Mouse (Mus musculus): ENCODE results near the gene Schip1. TPM values are rescaled to one million over a fixed set of nuclear protein-coding genes. Genes with fewer than 3 reads are reported as not detected.
A peak's percentile ranks its signal among the peaks of the same experiment; 100 is the strongest.

Schip1 gene
- total RNA-seq, 2 experiments from 2014 or later: 3.3 to 5.0 TPM

DNA sequence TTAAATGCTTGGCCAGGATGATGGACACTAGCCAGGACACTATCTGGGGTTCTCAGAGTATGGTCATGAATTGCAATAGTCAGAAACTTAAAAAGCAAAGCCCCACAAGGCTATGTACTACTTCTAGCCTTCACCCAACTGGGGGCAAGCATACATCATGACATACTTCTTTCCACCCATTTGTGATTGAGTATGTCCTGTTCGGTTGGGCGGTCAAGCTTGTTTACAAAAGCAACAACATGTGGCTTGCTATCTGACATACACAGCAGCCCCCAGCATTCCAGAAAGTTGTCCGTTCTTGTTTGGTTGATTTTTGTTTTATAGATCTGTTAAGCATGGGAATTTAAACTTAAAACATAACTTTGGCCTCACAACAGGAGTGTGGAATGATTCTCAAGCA lies 582.7 kb downstream of the Schip1 start:
- ATAC-seq (replicated peaks; ENCODE audit: poor library complexity): no peak

DNA sequence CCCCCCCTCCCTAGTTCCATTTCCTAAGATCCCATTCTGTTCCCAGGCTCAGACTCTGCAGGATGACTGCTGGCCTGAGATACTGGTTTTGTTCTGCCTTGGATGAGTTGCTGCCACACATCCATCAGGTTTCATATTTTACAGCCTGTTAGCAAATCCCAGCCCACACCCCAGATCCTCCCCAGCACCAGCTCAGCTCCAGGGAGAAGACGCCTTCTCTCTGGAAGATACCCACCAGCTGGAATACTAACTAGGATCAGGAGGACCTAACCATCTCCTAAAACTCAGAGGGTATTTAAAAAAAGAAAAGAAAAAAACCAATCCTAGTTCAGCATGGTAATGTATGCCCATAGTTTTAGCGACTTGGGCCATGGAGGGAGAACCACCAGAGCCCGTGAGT lies 585.6 kb downstream of the Schip1 start:
- ATAC-seq (replicated peaks; ENCODE audit: poor library complexity): no peak

DNA sequence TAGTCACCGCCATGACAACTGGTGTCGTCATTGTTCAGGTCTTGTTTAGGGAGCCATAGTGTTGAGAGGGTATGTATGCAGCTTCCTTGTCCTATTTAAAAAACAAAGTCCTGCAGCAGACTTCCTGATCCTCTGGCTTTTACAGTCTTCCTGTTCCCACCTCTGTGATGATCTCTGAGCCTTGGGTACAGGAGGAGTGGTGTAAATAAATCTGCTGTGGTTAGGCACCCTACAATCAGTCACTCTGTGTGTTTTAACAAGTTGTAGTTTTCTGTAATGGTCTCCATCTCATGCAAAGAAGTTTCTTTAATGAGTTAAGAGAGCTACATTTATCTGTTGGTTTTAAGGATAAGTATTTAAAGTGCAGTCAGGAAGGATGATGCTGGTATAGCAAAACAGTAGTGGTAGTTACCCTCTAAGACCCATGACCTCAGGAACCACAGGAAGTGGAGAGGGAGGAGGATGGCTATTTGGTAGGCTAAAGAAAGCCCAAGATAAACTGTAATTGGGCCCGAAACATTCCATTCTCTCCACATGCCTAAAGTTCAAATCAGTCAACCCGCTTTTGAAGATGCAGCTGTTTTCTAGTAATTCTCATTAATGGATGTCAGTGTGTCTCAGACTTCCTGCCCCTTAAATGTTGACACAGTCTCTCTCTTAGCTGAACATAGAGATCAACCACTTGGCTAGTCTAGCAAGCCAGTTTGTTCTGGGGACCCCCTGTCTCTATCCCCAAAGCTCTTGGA lies 592.2 kb downstream of the Schip1 start:
- ATAC-seq (replicated peaks; ENCODE audit: poor library complexity): peak; percentile 48

DNA sequence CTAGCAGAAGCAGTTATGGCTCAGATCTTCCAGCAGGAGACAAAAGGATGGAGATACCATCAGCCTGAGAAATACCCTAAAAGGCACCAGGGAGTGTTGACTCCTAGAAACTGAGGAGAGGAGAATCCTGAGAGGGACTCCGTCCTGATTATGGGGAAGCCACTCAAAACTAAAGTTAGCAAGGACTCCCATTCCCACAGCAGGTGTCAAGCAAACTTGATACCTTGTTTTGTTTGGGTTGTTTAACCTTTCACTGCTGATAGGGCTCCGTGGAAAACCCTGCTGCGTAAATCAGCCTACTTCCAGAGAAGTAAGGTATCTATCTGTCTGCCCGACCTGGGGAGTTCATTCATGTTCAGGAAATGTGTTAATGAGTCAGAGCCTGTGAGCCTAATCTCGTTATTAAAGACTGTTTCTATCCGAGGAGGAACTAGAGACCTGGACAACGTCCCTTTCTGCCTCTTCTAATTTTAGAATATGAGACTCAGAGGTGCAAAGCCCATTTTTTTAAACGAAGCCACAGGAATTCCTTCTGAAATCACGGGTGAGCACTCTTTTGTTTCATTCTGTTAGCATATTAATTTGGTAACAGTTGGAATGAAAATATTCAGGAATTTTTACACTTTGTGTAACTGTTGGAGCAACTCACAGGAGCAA lies 593.1 kb downstream of the Schip1 start:
- ATAC-seq (replicated peaks; ENCODE audit: poor library complexity): peak; percentile 35; the same call in 1 of the 2 replicates

DNA sequence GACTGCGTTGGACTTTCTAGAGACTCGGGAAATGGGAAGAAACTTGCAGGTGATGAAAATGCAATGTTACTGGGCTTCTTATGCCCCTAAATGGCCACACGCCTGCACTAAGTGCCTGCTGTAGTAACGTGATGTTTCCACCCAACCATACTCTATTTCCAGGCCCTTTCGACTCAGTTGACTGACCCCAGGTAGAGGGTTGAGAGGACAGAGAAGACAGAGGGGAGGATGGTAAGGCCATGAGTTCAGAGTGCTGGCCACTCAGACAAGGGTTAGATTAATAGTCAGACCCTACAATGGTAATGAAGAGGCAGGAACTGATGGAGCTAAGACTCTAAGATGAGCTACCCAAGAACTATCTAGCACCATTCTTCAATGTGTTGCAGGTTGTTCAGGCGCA lies 595.4 kb downstream of the Schip1 start:
- no peak for ATAC-seq (replicated peaks; ENCODE audit: poor library complexity)

DNA sequence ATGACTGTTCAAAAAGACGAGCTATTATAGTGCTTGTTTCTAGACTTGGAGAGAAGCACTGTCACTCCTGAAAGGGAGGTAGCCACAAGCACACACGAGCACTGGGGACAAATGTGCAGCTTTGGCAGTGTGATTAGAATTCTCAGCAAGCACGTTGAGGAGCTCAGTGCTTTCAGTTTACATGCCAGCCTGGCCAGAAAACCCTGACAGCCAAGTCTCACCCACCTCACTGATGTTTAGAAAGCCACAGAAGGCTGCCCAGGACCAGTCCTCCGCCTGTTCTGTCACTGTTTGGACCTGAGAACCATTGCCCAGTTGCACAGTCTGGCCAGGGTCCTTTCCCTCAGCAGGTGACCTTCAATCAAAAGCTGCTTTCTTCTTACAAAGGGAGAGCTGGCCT lies 595.9 kb downstream of the Schip1 start:
- ATAC-seq (replicated peaks; ENCODE audit: poor library complexity): no peak

DNA sequence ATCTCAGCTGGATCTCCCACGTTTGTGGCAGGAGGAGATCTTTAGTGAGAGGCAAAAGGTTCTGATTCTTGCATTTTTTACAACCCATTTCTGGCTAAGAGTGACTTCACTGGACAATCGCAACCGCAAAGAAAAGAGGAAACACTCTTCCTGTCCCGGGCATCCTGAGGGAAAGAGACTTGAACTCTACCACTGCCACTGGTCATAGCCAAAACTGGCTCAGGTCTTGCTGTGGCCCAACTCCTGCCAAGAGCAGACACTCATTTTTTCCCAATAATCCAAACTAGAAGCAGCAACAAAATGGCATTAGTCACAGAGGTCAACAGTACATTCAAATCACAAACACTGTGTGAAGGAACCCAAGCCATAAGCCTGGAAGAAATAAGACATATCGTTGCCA lies 597.8 kb downstream of the Schip1 start:
- peak; percentile 69 for ATAC-seq (replicated peaks; ENCODE audit: poor library complexity)

DNA sequence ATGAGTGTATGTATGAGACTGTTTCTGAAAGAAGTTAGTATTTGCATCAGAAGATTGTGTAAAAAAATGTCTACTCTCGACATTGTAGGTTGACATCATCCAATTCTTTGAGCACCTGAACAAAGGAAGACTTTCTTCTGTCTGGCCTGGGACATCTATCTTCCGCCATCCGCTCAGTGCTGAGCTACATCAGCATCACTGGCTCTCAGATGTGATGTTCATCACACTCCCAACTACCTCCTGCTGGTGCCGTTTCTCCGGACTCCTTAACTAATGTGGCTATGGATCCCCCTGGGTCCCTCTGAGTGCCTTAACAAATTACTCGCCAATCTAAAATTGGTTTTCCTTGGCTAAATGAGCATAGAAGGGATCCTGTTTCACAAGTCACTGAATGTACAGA lies 599.7 kb downstream of the Schip1 start:
- no peak for ATAC-seq (replicated peaks; ENCODE audit: poor library complexity)

DNA sequence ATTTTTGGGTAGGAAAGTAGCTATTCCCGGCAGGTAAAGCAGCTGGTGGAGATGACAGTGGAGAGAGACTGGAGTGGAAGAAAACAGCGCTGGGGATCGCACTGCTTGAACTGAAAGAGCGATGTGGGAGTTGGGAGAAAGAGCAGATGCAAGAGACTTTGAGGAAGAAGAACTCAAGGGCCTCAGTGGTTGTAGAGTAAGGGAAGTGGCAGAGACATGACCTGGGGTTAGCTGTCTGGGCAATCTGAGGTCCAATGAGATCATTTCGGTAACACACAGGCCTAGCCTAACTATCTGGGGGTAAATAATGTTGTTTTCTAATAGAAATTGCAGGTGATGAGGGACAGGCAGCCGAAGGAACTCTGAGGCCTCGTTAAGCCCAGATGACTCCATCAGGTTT lies 601.8 kb downstream of the Schip1 start:
- peak; percentile 75 for ATAC-seq (replicated peaks; ENCODE audit: poor library complexity)

DNA sequence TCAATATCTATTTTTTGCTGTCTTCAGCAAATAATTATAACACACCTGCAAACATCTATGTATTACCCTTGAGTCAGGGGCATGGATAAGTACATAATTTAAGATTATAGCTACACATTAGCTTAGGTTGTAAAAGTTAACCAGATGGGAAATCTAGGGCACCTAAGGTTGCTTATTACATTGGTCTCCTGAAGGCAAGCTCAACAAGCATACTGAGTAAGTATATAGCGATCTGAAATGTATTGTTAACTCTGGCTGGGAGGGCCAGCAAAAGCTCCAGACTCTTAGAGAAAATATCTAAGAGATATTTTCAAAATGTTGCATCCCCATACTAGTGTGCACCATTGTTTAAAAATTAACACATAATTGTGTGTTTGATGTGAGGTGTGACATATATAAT lies 603.2 kb downstream of the Schip1 start:
- ATAC-seq (replicated peaks; ENCODE audit: poor library complexity): no peak

DNA sequence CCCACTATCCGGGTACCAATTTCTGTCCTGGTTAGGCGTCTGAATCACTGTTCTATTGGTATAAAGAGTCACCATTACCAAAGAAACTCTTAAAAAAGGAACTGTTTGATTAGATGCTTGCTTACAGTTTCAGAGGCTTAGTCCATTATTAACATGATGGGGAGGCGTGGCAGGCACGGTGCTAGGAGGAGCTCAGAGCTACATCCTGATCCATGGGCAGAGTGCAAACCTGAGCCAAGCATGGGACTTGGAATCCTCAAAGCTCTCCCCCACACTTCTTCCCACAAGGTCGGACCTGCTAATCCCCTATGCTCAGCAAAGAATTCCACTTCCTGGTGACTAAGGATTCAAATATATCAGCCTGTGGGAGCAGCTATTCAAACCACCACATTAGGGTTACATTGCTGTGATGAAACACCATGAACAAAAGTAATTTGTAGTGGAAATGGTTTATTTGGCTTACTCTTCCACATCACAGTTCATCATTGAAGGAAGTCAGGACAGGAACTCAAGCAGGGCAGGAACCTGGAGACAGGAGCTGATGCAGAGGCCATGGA lies 604.9 kb downstream of the Schip1 start:
- ATAC-seq (replicated peaks; ENCODE audit: poor library complexity): no peak

DNA sequence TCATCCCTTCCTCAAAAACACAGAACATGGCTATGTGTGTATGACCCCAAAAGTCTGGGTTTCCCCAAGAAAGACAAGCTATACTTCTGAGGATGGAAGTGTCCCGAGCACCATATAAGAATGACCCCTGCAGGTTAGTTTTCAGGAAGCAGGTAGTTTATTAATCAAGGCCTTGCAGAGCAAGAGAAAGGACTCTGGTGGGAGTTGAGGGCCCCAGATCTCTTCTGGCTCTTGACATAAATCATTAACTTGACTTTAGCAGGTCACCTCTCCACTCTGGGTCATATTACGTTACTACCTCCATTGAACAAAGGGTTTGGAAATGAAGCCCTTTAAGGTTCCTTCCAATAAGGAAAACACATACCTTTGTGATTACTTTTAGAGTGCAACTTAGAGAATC lies 610.1 kb downstream of the Schip1 start:
- ATAC-seq (replicated peaks; ENCODE audit: poor library complexity): no peak

DNA sequence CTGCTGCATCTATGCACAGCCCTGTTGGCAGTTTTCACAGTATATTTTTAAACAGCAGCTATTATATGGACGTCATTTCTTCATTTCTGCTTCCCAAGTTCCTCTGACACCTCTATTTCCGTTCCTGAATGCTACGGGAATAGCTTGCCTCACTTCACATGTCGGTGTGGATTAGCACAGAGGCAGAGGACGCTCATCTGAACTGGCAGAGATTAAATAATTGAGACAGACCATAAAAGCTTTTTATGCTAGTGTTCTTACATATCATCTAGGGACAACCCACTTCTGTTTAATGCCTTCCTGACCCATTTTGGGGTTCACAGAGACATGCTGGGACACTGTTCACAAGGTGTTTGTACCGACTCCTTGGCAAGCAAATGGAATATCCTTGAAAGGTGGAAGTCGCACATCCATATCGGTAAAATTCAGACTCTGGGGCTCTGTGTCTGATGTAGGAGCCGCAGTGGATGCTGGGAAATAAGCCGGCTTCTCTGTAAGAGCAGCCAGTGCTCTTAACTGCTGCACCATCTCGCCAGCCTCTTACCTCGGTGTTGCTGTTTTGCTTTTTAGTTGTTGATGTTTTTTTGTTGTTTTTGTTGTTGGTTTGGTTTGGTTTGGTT lies 610.7 kb downstream of the Schip1 start:
- no peak for ATAC-seq (replicated peaks; ENCODE audit: poor library complexity)

Other genes with a start within 250 kb of the Schip1 start
- not detected in 2 replicates for gene Iqcj, start 172.6 kb upstream of the Schip1 start, total RNA-seq (2015)
- gene Iqcj, start 172.6 kb upstream of the Schip1 start, total RNA-seq (2017): not detected in 2 replicates
- gene Iqschfp, start 172.6 kb upstream of the Schip1 start, total RNA-seq (2015): not detected in 2 replicates
- not detected in 2 replicates for gene Iqschfp, start 172.6 kb upstream of the Schip1 start, total RNA-seq (2017)

Measured in megakaryocyte progenitor cell, adult 5-6 weeks (primary cell).